Mouse (Mus musculus) kidney, postnatal 10 days (tissue): ENCODE measurements at regions not wholly inside any gene's neighbourhood (a gene's known extent, or its start where the extent isn't known, plus 50 kb on each side); places are given as distances from the start of the nearest gene placed in this dataset.

Experiments
- DNase-seq: peaks from one replicate; pipeline ENCODE4 v3.0.0; 2021; ENCODE audit warnings: mixed read lengths

- no peak for DNase-seq
Measured at GRCm38 (mm10) chr3:145705317-145705716, 53.2 kb upstream of the Ddah1 start.

DNA sequence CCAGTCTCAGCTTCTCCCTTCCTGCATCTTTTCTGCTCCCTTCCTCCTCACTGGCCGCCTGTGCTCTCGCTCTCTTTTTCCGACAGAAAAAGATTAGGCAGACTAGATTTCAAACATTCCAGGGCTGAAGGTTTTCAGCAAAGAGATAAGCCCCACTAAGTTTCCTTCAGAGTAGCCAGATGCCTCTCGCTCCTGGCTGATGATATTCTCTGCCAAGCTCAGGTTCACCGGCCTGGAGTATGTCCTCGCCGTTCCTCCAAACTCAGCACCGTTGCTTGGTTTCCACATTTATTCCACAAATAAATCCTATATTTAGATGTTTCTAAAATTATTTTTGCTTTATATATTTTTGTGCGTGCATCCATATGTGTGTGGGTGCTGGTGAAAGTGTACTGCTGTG, 54.3 kb upstream of the Ccn1 start:
- DNase-seq: no peak

DNA sequence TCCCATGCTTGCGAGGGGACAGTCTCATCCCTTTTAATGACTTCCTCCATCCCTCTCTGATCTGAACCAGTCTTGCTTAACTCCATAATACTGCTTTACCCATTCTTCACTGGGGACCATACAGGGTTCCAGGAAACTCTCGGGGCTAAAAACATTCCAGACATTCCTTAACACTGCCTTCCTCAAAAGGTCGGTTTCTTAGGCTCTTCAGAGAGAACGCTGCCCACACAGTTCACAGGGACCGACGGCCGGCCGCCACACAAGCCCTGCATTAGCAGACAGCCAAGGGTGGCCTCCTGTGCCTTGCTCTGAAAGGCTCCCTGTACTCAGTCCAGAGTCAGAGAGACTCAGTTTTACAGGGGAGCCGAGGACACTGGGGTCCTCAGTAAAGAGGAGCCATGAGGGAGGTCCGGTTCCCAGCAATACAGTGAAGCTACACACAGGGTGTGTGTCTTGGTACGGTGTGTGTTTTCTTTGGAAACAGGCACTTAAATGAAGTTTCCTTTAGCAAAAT, 53.7 kb upstream of the Ccn1 start:
- peak; percentile 52 for DNase-seq

DNA sequence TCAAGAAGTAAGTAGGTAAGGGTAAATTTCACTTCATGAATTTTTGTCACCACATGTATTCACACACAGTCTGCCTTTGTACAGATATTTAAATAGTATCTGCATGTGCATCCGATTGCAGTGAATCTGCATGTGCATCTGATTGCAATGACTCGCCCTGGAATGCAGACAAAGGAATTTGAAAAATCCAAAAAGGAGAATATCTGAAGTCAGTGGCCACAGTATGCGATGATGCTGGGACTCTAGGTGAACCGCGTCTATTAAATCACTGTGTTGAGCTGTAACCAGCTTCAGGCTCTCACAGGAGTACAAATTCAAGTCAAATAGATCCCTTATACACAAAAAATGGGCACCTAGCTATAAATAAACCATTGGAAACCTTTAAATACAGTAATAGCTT, 53.0 kb upstream of the Ccn1 start:
- no peak for DNase-seq

- no peak for DNase-seq
Measured at GRCm38 (mm10) chr3:145701945-145702344, 52.2 kb upstream of the Ccn1 start.
